Mouse (Mus musculus): ENCODE measurements around the gene Raet1e. TPM values are rescaled to one million over a fixed set of nuclear protein-coding genes. Genes with fewer than 3 reads are reported as not detected.
"Not testable (repeated sequence)": the region's sequence is repeated elsewhere in the genome, so short reads cannot be mapped to it uniquely, and the experiment has no call there.

Raet1e gene
- polyA plus RNA-seq, 1 experiment from 2014 or later = 3.2 TPM

GRCm38 (mm10) chr10:22360957-22361356 is 202.6 kb downstream of the Raet1e start:
- ATAC-seq (replicated peaks; ENCODE audit: low FRiP score); DNase-seq (ENCODE audit: low spot score); H3K4me2 ChIP-seq; H3K27me3 ChIP-seq (replicated peaks; ENCODE audit: control insufficient read depth, insufficient read depth, low read length); H3K27ac ChIP-seq (ENCODE audit: low read depth, low read length); H3K36me3 ChIP-seq (ENCODE audit: control insufficient read depth, insufficient read depth, low read length); H3K4me1 ChIP-seq (replicated peaks; ENCODE audit: control insufficient read depth, insufficient read depth, low read length); H3K9ac ChIP-seq (ENCODE audit: low read depth, low read length); H3K9me3 ChIP-seq (ENCODE audit: control insufficient read depth, low read length); H3K4me3 ChIP-seq (ENCODE audit: low read depth, low read length): not testable (repeated sequence)
- WGBS = 47% methylated on average over 2 of the region's 2 CpGs

DNA sequence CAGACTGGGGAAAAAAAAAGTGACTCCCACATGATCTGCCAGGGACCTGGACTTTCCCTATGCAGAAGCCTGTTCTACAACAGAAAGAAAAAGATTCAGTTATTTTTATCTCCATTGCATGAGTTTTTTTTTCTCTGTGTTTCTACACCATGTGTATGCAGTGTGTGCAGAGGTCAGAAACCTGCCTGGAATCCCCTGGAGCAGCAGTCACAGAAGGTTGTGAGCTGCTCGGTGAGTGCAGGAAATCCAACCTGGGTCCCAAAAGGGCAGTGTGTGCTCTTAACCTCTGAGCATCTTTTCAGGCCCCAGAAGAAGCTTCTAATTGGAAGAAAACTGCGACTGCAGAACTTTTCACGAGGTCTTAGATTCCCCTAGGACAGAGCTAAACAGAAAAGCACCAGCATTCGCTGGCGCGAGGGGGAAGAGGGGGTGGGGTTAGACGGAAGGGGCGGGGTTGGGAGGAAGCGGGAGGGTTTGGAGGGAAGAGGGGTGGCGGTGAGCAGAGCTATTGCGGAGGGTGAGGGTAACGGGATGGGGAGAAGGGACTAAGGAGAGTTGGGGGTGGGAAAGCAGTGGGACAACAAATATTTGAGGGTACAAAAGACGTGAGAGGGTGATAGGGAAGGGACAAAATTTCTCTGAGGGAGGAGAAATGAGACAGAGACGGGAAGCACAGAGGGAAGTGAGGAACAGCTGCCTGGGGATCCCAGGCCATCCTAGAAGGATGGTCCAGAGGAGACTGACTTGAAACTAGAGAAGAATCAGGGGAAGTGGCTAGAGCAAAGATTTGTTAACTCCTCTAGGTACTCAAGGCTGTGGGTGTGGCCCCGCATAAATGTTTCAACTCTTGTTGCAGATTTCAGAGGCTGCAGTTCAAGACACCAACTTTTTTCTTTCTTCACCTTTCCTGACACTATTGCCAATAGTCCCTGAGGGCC is 203.3 kb downstream of the Raet1e start:
- not testable (repeated sequence) for H3K4me1 ChIP-seq (replicated peaks; ENCODE audit: control insufficient read depth, insufficient read depth, low read length); H3K27ac ChIP-seq (ENCODE audit: low read depth, low read length); H3K9ac ChIP-seq (ENCODE audit: low read depth, low read length); H3K27me3 ChIP-seq (replicated peaks; ENCODE audit: control insufficient read depth, insufficient read depth, low read length); H3K9me3 ChIP-seq (ENCODE audit: control insufficient read depth, low read length); H3K4me3 ChIP-seq (ENCODE audit: low read depth, low read length); H3K36me3 ChIP-seq (ENCODE audit: control insufficient read depth, insufficient read depth, low read length); DNase-seq (ENCODE audit: low spot score)
- WGBS = under 1% methylated on average over 7 of the region's 15 CpGs
- H3K4me2 ChIP-seq = peak overlapping the region; percentile 39
- peak; percentile 66; the same call in 1 of the 2 replicates for ATAC-seq (replicated peaks; ENCODE audit: low FRiP score)

- H3K27ac ChIP-seq (ENCODE audit: low read depth, low read length); H3K36me3 ChIP-seq (ENCODE audit: control insufficient read depth, insufficient read depth, low read length); H3K9me3 ChIP-seq (ENCODE audit: control insufficient read depth, low read length); H3K4me3 ChIP-seq (ENCODE audit: low read depth, low read length); H3K27me3 ChIP-seq (replicated peaks; ENCODE audit: control insufficient read depth, insufficient read depth, low read length); ATAC-seq (replicated peaks; ENCODE audit: low FRiP score); H3K4me1 ChIP-seq (replicated peaks; ENCODE audit: control insufficient read depth, insufficient read depth, low read length); DNase-seq (ENCODE audit: low spot score); H3K4me2 ChIP-seq; H3K9ac ChIP-seq (ENCODE audit: low read depth, low read length): not testable (repeated sequence)
- WGBS = 65% methylated on average over 2 of the region's 2 CpGs
Measured at GRCm38 (mm10) chr10:22362466-22362865, 204.1 kb downstream of the Raet1e start.

- not testable (repeated sequence) for DNase-seq (ENCODE audit: low spot score); H3K4me2 ChIP-seq; ATAC-seq (replicated peaks; ENCODE audit: low FRiP score); H3K4me1 ChIP-seq (replicated peaks; ENCODE audit: control insufficient read depth, insufficient read depth, low read length); H3K9me3 ChIP-seq (ENCODE audit: control insufficient read depth, low read length); H3K27me3 ChIP-seq (replicated peaks; ENCODE audit: control insufficient read depth, insufficient read depth, low read length); H3K27ac ChIP-seq (ENCODE audit: low read depth, low read length); H3K4me3 ChIP-seq (ENCODE audit: low read depth, low read length); H3K36me3 ChIP-seq (ENCODE audit: control insufficient read depth, insufficient read depth, low read length); H3K9ac ChIP-seq (ENCODE audit: low read depth, low read length)
- 58% methylated on average over 2 of the region's 2 CpGs for WGBS
Measured at GRCm38 (mm10) chr10:22364915-22365314, 206.5 kb downstream of the Raet1e start.

GRCm38 (mm10) chr10:22381226-22381625 is 222.9 kb downstream of the Raet1e start:
- H3K27ac ChIP-seq (ENCODE audit: low read depth, low read length); ATAC-seq (replicated peaks; ENCODE audit: low FRiP score); H3K4me1 ChIP-seq (replicated peaks; ENCODE audit: control insufficient read depth, insufficient read depth, low read length); H3K27me3 ChIP-seq (replicated peaks; ENCODE audit: control insufficient read depth, insufficient read depth, low read length); H3K9me3 ChIP-seq (ENCODE audit: control insufficient read depth, low read length); H3K36me3 ChIP-seq (ENCODE audit: control insufficient read depth, insufficient read depth, low read length); H3K4me3 ChIP-seq (ENCODE audit: low read depth, low read length); DNase-seq (ENCODE audit: low spot score); H3K9ac ChIP-seq (ENCODE audit: low read depth, low read length); H3K4me2 ChIP-seq: not testable (repeated sequence)
- 13% methylated on average over 6 of the region's 10 CpGs for WGBS

DNA sequence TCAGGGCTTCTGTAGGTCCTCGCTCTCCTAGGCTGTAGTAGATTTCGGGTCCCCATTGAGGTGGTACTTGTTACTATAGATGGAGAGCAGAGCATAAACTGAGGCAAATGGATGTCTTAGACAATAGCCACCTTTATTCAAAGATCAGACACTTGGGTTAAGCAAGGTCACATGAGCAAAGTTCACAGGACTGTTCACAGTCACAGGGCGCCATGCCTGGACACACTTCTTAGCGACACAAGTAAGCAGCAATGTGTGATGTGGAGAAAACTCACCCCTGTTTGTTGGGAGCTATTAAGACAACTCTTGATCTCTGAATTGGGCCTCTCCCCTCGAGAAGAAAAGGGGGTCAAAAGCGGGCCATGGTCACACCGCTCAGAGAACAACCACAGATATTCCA is 231.8 kb downstream of the Raet1e start:
- not testable (repeated sequence) for H3K4me2 ChIP-seq; H3K9ac ChIP-seq (ENCODE audit: low read depth, low read length); H3K36me3 ChIP-seq (ENCODE audit: control insufficient read depth, insufficient read depth, low read length); DNase-seq (ENCODE audit: low spot score); H3K4me3 ChIP-seq (ENCODE audit: low read depth, low read length); H3K27ac ChIP-seq (ENCODE audit: low read depth, low read length); H3K4me1 ChIP-seq (replicated peaks; ENCODE audit: control insufficient read depth, insufficient read depth, low read length); H3K9me3 ChIP-seq (ENCODE audit: control insufficient read depth, low read length); H3K27me3 ChIP-seq (replicated peaks; ENCODE audit: control insufficient read depth, insufficient read depth, low read length); ATAC-seq (replicated peaks; ENCODE audit: low FRiP score)
- 88% methylated on average over 7 of the region's 7 CpGs for WGBS

DNA sequence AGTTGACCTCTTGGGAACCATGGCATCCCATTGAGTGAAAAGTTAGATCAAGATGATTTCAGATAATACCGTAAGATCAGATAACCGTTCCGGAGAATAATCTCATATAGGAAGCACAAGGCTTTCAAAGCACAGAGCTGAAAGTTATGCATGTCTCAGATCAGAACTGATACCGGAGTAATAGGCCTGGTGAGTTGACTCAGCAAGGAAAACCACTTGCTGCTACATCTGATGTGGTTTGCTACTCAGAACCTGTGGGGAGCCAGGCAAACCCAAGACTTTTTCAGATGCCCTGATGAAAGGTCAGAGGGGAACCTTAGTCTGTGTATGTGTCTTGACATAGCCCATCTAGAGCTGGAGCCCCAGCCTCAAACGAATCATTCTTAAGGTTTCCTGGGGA is 233.2 kb downstream of the Raet1e start:
- 69% methylated on average over 2 of the region's 5 CpGs for WGBS
- H3K36me3 ChIP-seq (ENCODE audit: control insufficient read depth, insufficient read depth, low read length); H3K9ac ChIP-seq (ENCODE audit: low read depth, low read length); H3K27me3 ChIP-seq (replicated peaks; ENCODE audit: control insufficient read depth, insufficient read depth, low read length); DNase-seq (ENCODE audit: low spot score); H3K9me3 ChIP-seq (ENCODE audit: control insufficient read depth, low read length); H3K4me3 ChIP-seq (ENCODE audit: low read depth, low read length); H3K4me1 ChIP-seq (replicated peaks; ENCODE audit: control insufficient read depth, insufficient read depth, low read length); H3K4me2 ChIP-seq; ATAC-seq (replicated peaks; ENCODE audit: low FRiP score); H3K27ac ChIP-seq (ENCODE audit: low read depth, low read length): not testable (repeated sequence)

DNA sequence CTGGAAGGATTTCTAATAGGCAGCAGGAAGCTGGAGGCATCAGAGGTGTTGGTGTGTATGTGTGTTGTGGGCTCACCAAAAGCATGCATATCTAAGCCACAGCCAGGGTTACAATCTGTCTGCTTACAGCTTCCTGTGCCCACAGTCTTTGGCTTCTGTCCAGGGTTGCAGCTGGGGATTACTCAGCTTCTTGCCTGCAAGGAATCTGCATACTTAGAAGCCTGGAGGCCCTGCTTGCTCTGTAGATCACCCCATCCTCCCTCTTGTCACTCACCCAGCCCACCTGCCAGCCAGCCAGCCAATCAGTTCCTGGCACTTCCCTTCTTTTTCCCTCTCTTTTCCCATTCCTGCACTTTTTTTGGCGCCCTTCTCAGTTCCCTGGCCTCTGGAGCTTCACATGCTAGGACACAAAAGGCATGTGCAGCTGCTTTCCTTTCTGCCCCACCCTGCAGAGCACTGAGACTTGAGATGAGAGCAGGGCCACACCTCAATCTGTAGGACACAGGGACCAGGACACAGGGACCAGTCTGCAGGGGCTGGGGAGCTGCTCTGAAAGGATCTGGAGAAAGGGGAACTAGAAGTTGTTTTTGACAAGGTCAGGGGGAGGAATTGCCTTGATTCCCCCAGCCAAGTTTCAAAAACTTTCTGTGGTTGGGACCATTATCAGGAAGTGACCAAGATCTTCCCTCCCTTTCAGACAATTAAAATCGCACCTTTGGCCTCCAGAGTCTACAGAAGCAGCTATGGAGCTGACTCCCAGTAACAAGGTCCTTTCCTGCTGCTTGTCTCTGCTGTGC is 234.9 kb downstream of the Raet1e start:
- H3K9ac ChIP-seq (ENCODE audit: low read depth, low read length); DNase-seq (ENCODE audit: low spot score); H3K4me1 ChIP-seq (replicated peaks; ENCODE audit: control insufficient read depth, insufficient read depth, low read length); H3K36me3 ChIP-seq (ENCODE audit: control insufficient read depth, insufficient read depth, low read length); H3K9me3 ChIP-seq (ENCODE audit: control insufficient read depth, low read length); ATAC-seq (replicated peaks; ENCODE audit: low FRiP score); H3K27me3 ChIP-seq (replicated peaks; ENCODE audit: control insufficient read depth, insufficient read depth, low read length); H3K4me2 ChIP-seq; H3K4me3 ChIP-seq (ENCODE audit: low read depth, low read length); H3K27ac ChIP-seq (ENCODE audit: low read depth, low read length): not testable (repeated sequence)
- no CpG with 5 or more reads among the region's 2 CpGs for WGBS
